12 mouse cellular contexts compared by ENCODE assay signal in the genomic region with DNA sequence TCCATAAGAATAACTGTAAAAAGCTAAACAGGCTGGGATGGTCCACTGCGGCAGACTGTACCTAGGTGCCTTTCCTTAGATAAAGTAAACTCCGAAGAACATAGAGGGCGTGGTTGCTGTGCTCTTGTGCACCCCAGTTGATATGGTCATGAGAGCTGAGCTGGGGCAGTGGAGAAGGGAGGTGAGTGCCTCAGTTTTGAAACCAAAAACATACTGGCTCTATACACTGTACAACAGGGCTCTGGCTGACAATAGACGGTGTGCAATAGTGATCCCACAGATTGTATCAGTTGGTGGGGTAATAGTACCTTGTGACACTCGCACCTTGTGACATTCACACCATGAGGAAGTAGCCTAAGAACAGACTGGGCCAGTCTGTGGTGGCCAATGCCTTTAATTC. TPM values are rescaled to one million over a fixed set of nuclear protein-coding genes. Genes with fewer than 3 reads are reported as not detected.
DNase-seq lines count a peak whose midpoint lies in the region; ATAC-seq lines count a peak whose summit lies in the region.
"Had no signal": no experiment of that assay in that cellular context is flagged by ENCODE, and none has a peak within 500 bp of the region (broad histone marks: within the 10 kb centered on the region; RNA-seq: fewer than 3 reads in every experiment).

No protein-coding gene starts in this region.

- H3K4me1 ChIP-seq in heart, embryonic 12.5 days (replicated peaks) = peaks cover 13% of the 10 kb centered on the region
- H3K4me1 ChIP-seq in liver, embryonic 16.5 days (ENCODE audit: control insufficient read depth, low read depth, low read length) = peaks cover 32% of the 10 kb centered on the region
- peaks cover 25% of the 10 kb centered on the region for H3K4me1 ChIP-seq in hindbrain, embryonic 13.5 days (replicated peaks)

- H3K36me3 ChIP-seq in heart, embryonic 12.5 days = peaks cover 15% of the 10 kb centered on the region
- H3K36me3 ChIP-seq in liver, embryonic 16.5 days (ENCODE audit: control insufficient read depth, insufficient read depth) = peaks cover 12% of the 10 kb centered on the region
- peaks cover 13% of the 10 kb centered on the region for H3K36me3 ChIP-seq in hindbrain, embryonic 13.5 days

- no peak for DNase-seq in heart, adult 8-10 months (ENCODE audit: low spot score)
- peak; percentile 61 for DNase-seq in c-Kit-negative CD71-positive TER-119-positive erythroid progenitor cells, embryonic 14.5 days (ENCODE audit: low read depth, low spot score)
- DNase-seq in thymus, postnatal 4 days = no peak
- DNase-seq in layer of hippocampus, adult 8-10 months (ENCODE audit: low spot score in 2 of 2) = no peak
- DNase-seq: cerebellum, postnatal 10 days; heart, postnatal 36 days had no signal

- no peaks in the 10 kb centered on the region for H3K9me3 ChIP-seq in heart, embryonic 12.5 days (replicated peaks)
- H3K9me3 ChIP-seq in liver, embryonic 16.5 days (replicated peaks; ENCODE audit: control insufficient read depth, low read length) = no peaks in the 10 kb centered on the region
- no peaks in the 10 kb centered on the region for H3K9me3 ChIP-seq in hindbrain, embryonic 13.5 days
- H3K9me3 ChIP-seq: limb, embryonic 15.5 days had no signal

- no peak overlapping the region for H3K9ac ChIP-seq in heart, embryonic 12.5 days
- H3K9ac ChIP-seq in liver, embryonic 16.5 days (ENCODE audit: low read depth, low read length) = peak overlapping the region; percentile 84
- no peak overlapping the region for H3K9ac ChIP-seq in hindbrain, embryonic 13.5 days
- H3K9ac ChIP-seq: limb, embryonic 15.5 days had no signal

- no peak overlapping the region for H3K27ac ChIP-seq in heart, embryonic 12.5 days (ENCODE audit: poor library complexity, severe bottlenecking)
- peak overlapping the region; percentile 91 for H3K27ac ChIP-seq in liver, embryonic 16.5 days (ENCODE audit: low read length)
- no peak overlapping the region for H3K27ac ChIP-seq in hindbrain, embryonic 13.5 days

- WGBS in heart, embryonic 12.5 days = 85% methylated on average over 5 of the region's 5 CpGs
- WGBS in liver, embryonic 16.5 days (ENCODE audit: insufficient replicate concordance) = 27% methylated on average over 5 of the region's 5 CpGs
- 93% methylated on average over 5 of the region's 5 CpGs for WGBS in hindbrain, embryonic 13.5 days

- no peaks in the 10 kb centered on the region for H3K27me3 ChIP-seq in heart, embryonic 12.5 days (replicated peaks)
- H3K27me3 ChIP-seq in liver, embryonic 16.5 days (ENCODE audit: control insufficient read depth, insufficient read depth, low read depth, low read length) = no peaks in the 10 kb centered on the region
- H3K27me3 ChIP-seq in hindbrain, embryonic 13.5 days = no peaks in the 10 kb centered on the region
- H3K27me3 ChIP-seq: CH12.LX; limb, embryonic 15.5 days had no signal

- H3K4me3 ChIP-seq in heart, embryonic 12.5 days = no peak overlapping the region
- H3K4me3 ChIP-seq in liver, embryonic 16.5 days (ENCODE audit: low read depth, low read length) = peak overlapping the region; percentile 90
- H3K4me3 ChIP-seq in hindbrain, embryonic 13.5 days = no peak overlapping the region

- H3K4me2 ChIP-seq in heart, embryonic 12.5 days = peak overlapping the region; percentile 1; the same call in 1 of the 2 replicates
- peak overlapping the region; percentile 100 for H3K4me2 ChIP-seq in liver, embryonic 16.5 days (ENCODE audit: low read depth, low read length)
- no peak overlapping the region for H3K4me2 ChIP-seq in hindbrain, embryonic 13.5 days

- no peak for ATAC-seq in heart, embryonic 12.5 days (ENCODE audit: insufficient number of reproducible peaks, low FRiP score)
- peak; percentile 44 for ATAC-seq in liver, embryonic 16.5 days (ENCODE audit: low read depth)
- ATAC-seq in monocyte, adult 5-6 weeks (replicated peaks; ENCODE audit: insufficient number of reproducible peaks, low FRiP score, low TSS enrichment, poor library complexity, severe bottlenecking) = peak; percentile 32; the same call in 1 of the 2 replicates
- ATAC-seq in hindbrain, embryonic 13.5 days (ENCODE audit: low FRiP score) = no peak

RNA-seq across cellular contexts. Expression of gene Pnpla7, which starts 1.1 kb away (rescaled TPM):
- polyA plus RNA-seq in heart, embryonic 12.5 days (2016; fragmentation: Nextera tagmentation; extraction: Ambion mirVana) = 9.5 and 11.3 TPM in 2 replicates
- total RNA-seq in heart, adult 8-10 months (2022) = 10 to 100 TPM; 25.2 to 36.0 (median 28.7) TPM
- polyA plus RNA-seq in liver, embryonic 16.5 days (2015; fragmentation: Nextera tagmentation; extraction: Ambion mirVana) = 12.9 and 13.7 TPM in 2 replicates
- 52.7 to 87.6 TPM (median 69.0 TPM) in 3 replicates for total RNA-seq in monocyte, adult 5-6 weeks (2017)
- 3.0 and 3.4 TPM in 2 replicates for polyA plus RNA-seq in hindbrain, embryonic 13.5 days (2015; fragmentation: Nextera tagmentation; extraction: Ambion mirVana)
- total RNA-seq in layer of hippocampus, adult 8-10 months (2022) = 10 to 100 TPM; 20.9 to 40.0 (median 37.1) TPM

RNA-seq across cellular contexts. Expression of gene Mrpl41, which starts 2.1 kb away (rescaled TPM):
- 113 and 119 TPM in 2 replicates for polyA plus RNA-seq in heart, embryonic 12.5 days (2016; fragmentation: Nextera tagmentation; extraction: Ambion mirVana)
- 100 to 1,000 TPM in 1 of 4 experiments, 10 to 100 TPM in 3; 89.6 to 108 (median 95.0) TPM for total RNA-seq in heart, adult 8-10 months (2022)
- 56.6 and 58.8 TPM in 2 replicates for polyA plus RNA-seq in liver, embryonic 16.5 days (2015; fragmentation: Nextera tagmentation; extraction: Ambion mirVana)
- total RNA-seq in monocyte, adult 5-6 weeks (2017) = 22.5 to 54.3 TPM (median 43.5 TPM) in 3 replicates
- polyA plus RNA-seq in hindbrain, embryonic 13.5 days (2015; fragmentation: Nextera tagmentation; extraction: Ambion mirVana) = 171 and 181 TPM in 2 replicates
- total RNA-seq in layer of hippocampus, adult 8-10 months (2022) = 10 to 100 TPM; 80.5 to 87.5 (median 85.1) TPM

RNA-seq across cellular contexts. Expression of gene Dph7, which starts 14.8 kb away (rescaled TPM):
- 19.0 and 19.3 TPM in 2 replicates for polyA plus RNA-seq in heart, embryonic 12.5 days (2016; fragmentation: Nextera tagmentation; extraction: Ambion mirVana)
- total RNA-seq in heart, adult 8-10 months (2022) = 1 to 10 TPM; 4.6 to 7.5 (median 6.2) TPM
- 7.2 TPM in 2 replicates for polyA plus RNA-seq in liver, embryonic 16.5 days (2015; fragmentation: Nextera tagmentation; extraction: Ambion mirVana)
- 8.6 to 12.9 TPM (median 12.2 TPM) in 3 replicates for total RNA-seq in monocyte, adult 5-6 weeks (2017)
- polyA plus RNA-seq in hindbrain, embryonic 13.5 days (2015; fragmentation: Nextera tagmentation; extraction: Ambion mirVana) = 36.0 and 38.1 TPM in 2 replicates
- 10 to 100 TPM; 32.3 to 37.1 (median 35.2) TPM for total RNA-seq in layer of hippocampus, adult 8-10 months (2022)

RNA-seq across cellular contexts. Expression of gene Zmynd19, which starts 27.4 kb away (rescaled TPM):
- polyA plus RNA-seq in heart, embryonic 12.5 days (2016; fragmentation: Nextera tagmentation; extraction: Ambion mirVana) = 12.5 and 13.0 TPM in 2 replicates
- 10 to 100 TPM; 14.9 to 17.6 (median 17.1) TPM for total RNA-seq in heart, adult 8-10 months (2022)
- 1.5 and 1.7 TPM in 2 replicates for polyA plus RNA-seq in liver, embryonic 16.5 days (2015; fragmentation: Nextera tagmentation; extraction: Ambion mirVana)
- total RNA-seq in monocyte, adult 5-6 weeks (2017) = 3.3 to 10.5 TPM (median 7.3 TPM) in 3 replicates
- 16.0 and 17.7 TPM in 2 replicates for polyA plus RNA-seq in hindbrain, embryonic 13.5 days (2015; fragmentation: Nextera tagmentation; extraction: Ambion mirVana)
- total RNA-seq in layer of hippocampus, adult 8-10 months (2022) = 10 to 100 TPM; 31.0 to 38.0 (median 35.3) TPM

RNA-seq across cellular contexts. Expression of gene Arrdc1, which starts 41.9 kb away (rescaled TPM):
- polyA plus RNA-seq in heart, embryonic 12.5 days (2016; fragmentation: Nextera tagmentation; extraction: Ambion mirVana) = 11.4 and 12.0 TPM in 2 replicates
- 1 to 10 TPM; 3.0 to 6.7 (median 5.4) TPM for total RNA-seq in heart, adult 8-10 months (2022)
- polyA plus RNA-seq in liver, embryonic 16.5 days (2015; fragmentation: Nextera tagmentation; extraction: Ambion mirVana) = 16.0 and 16.1 TPM in 2 replicates
- total RNA-seq in monocyte, adult 5-6 weeks (2017) = 101 to 175 TPM (median 138 TPM) in 3 replicates
- polyA plus RNA-seq in hindbrain, embryonic 13.5 days (2015; fragmentation: Nextera tagmentation; extraction: Ambion mirVana) = 23.9 and 26.0 TPM in 2 replicates
- total RNA-seq in layer of hippocampus, adult 8-10 months (2022) = 10 to 100 TPM; 10.8 to 17.4 (median 17.1) TPM

Comparison
In these comparisons a context has a peak if more than half of its experiments do, and no peak if none do; other contexts are left out.
1. ATAC-seq: peak in liver, embryonic 16.5 days (single experiment) and monocyte, adult 5-6 weeks (single experiment); none in heart, embryonic 12.5 days (single experiment) and hindbrain, embryonic 13.5 days (single experiment).